Mouse (Mus musculus) thymus, postnatal 14 days (tissue): Measurements from ENCODE around the gene Chtf18.
"Not testable (repeated sequence)": the region's sequence is repeated elsewhere in the genome, so short reads cannot be mapped to it uniquely, and the experiment has no call there.

Source experiments
- DNase-seq: peaks from one replicate; pipeline ENCODE4 v3.0.0; 2021

The Chtf18 gene

GRCm38 (mm10) chr17:25727265-25728008 is at the start of gene Chtf18, which contains the start of gene Rpusd1:
TSS of gene Chtf18 (minus strand) at chr17:25727419.
TSS of gene Rpusd1 (plus strand) at chr17:25727670.
- peak; percentile 98 for DNase-seq

GRCm38 (mm10) chr17:25775318-25776062 is 48.3 kb upstream of the Chtf18 start:
- no peak for DNase-seq

- peak; percentile 97 for DNase-seq
Measured at GRCm38 (mm10) chr17:25773549-25774120, 46.4 kb upstream of the Chtf18 start, which contains the start of gene Narfl. TSS of gene Narfl (plus strand) at chr17:25773776.

- DNase-seq = no peak
Measured at GRCm38 (mm10) chr17:25769331-25769730, 42.1 kb upstream of the Chtf18 start.

GRCm38 (mm10) chr17:25765886-25766285 is 38.7 kb upstream of the Chtf18 start:
- DNase-seq = no peak

GRCm38 (mm10) chr17:25762591-25762990 is 35.4 kb upstream of the Chtf18 start:
- DNase-seq = no peak

DNA sequence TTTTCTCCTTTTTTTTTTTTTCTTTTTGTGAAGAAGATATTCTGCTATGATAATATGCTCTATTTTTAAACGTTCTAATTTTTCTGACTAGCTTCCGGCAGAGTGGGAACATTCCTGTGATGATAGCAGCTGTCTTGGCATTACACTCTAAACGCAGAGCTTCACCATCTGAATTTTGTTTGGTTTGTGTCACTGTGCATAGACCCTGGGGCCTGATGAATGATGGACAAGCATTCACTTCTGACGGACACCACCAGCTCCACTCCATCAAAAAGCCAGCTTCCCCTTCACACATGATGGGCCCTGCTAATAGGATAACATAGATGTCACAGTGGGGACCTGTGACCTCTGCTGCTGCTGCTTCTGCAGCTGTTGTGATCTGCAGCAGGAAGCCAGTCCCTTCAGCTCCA is 34.3 kb upstream of the Chtf18 start:
- DNase-seq = no peak

DNA sequence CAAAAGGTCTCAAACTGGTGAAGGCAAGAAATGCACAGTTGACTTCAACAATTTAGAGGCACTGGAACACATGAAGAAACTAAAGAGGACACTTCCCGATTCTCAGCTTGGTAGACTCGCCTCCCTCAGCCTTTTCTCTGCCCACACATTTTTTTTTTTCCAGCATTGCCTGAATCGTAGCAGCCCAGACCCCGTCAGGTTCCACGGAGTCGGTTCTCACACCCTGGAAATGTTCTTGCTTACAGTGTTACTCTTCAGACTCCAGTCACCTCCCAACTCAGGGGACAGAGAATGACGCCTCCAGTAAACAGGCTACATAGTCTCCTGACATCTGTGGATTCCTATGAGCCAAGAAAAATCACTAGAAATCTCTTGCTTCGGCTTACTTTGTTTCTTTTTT is 32.9 kb upstream of the Chtf18 start:
- DNase-seq = no peak

DNA sequence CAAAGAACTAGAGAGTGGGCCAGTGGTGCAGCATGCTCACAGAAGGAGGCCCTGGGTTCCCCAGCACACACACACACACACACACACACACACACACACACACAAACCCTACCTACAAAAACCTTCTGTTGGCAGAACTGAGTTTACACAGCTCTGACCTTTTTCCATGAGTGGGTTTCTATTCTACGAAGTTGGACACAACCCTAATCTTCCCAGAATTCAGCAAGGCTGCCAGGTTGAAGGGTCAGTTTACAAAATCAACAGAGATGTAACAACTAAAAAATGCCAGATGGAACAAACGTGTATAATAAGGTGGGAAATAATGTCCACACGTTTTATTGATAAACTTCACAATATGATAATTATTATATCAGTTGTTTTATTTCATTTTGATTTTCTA is 30.5 kb upstream of the Chtf18 start:
- DNase-seq = no peak

GRCm38 (mm10) chr17:25756378-25757242 is 29.4 kb upstream of the Chtf18 start:
- DNase-seq = no peak

DNA sequence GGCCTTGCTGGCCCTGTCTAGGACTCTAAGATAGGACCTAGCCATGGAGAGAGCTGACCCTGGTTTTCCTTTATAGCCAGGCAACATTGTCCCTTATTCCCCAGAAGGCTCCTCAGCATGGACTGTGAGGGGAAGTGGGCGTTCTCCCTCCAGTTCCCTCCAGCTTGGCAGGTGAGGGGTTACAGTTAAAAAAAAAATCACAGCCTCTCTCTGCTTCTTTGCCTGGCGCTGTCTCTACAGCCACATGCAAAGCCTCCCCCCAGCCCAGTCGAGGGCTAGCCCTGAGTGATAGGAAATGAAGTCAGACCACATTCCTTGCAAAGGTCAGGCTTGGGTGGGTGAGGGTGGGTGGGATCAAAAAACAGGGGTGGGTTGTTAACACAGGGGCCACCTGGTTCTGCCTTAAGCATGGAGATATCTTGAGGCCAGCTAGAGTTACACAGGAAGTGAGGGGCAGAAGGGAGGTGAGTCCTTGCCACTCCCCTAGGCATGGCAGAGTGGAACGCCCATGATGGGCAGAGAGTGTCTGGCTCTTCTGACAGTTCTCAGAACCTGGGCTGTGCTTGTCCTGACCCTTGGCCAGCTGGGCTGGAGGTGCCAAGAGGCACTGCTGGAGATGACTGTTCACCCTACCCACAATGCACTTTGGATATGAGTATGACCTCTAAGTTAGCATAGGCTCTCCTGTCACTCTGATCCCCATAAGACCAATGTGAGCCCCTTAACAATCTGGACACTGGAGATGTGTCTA is 28.6 kb upstream of the Chtf18 start:
- no peak for DNase-seq

- DNase-seq = no peak
Measured at GRCm38 (mm10) chr17:25755086-25755485, 27.9 kb upstream of the Chtf18 start.

DNA sequence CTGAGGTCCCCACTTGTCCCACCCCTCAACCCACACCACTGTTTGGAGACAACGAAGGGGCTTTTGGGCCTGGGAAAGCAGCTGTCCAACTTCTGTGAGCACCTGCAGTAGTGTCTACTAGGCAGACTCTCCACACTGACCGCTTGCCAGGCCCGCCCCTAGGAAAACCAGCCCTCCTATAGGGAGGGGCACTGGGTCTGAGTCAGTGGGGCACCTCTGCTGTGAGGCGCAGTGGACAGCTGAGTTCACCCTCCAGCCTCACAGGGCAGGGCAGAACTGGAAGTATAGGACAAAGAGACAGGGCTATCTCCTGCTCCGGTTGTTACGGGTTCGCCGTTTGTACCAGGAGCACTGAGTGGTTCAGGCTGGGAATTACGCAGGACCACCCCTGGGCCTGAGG is 27.0 kb upstream of the Chtf18 start, which contains the start of gene Msln:
Gene Msln, minus strand, starts transcription at position 138 of the 400 bp plus-strand sequence.
- no peak for DNase-seq

GRCm38 (mm10) chr17:25751446-25751845 is 24.2 kb upstream of the Chtf18 start:
- DNase-seq = no peak

GRCm38 (mm10) chr17:25749314-25749713 is 22.1 kb upstream of the Chtf18 start:
- DNase-seq = no peak

GRCm38 (mm10) chr17:25748238-25748637 is 21.0 kb upstream of the Chtf18 start:
- DNase-seq = no peak

DNA sequence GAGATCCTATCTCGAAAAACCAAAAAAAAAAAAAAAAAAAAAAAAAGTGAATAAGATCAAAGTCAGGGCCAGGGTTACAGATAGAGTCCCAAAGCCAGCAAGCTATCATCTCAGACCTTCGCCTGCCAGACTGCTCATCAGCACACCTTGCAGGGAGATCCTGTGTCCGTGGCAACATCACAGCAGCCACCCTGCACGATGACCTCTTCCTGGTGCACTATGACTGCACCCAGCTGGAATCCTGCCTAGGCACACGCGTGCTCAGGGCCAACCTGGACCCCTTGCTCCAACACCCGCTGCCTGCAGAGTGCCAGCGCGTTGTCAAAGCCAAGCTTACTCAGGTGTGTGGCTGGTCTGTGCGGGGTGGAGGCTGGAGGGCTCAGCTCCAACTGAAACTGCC is 17.1 kb upstream of the Chtf18 start:
- no peak for DNase-seq

DNA sequence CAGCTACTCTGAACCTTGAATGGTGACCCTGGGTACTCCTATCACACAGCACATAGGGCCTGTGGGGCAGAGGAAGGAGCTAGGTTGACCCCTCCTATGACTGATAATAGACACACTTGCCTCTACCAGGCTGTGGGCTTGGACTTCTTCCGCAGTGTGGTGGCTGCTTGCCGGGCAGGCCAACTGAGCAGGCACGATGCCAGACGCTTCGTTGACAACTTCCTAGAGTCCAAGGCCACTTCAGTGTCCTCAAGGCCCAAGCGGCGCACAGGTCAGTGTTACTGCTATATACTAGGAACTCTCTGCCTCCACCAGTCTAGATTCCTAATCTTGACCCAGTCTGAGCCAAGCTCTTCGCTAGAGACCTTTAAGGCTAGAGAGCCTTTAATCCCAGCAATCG is 16.6 kb upstream of the Chtf18 start:
- DNase-seq = no peak

DNA sequence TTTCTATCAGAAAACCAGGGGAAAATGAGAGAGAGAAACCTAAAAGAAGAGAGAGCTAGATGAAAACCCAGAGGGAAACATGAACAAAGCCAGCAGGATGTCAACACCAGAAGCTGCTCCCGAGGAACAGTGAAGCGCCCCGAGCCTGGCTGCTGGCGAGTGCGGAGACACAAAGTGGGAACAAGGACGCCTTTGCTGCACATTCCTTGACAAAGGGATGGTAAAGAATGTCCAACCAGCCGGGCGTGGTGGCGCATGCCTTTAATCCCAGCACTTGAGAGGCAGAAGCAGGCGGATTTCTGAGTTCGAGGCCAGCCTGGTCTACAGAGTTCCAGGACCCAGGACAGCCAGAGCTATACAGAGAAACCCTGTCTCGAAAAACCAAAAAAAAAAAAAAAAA is 14.3 kb upstream of the Chtf18 start:
- DNase-seq = not testable (repeated sequence)

GRCm38 (mm10) chr17:25738861-25739260 is 11.6 kb upstream of the Chtf18 start:
- DNase-seq = no peak

GRCm38 (mm10) chr17:25735745-25736144 is 8.5 kb upstream of the Chtf18 start, which contains the start of gene Mslnl:
TSS of gene Mslnl (plus strand) at chr17:25736042.
- DNase-seq = no peak

DNA sequence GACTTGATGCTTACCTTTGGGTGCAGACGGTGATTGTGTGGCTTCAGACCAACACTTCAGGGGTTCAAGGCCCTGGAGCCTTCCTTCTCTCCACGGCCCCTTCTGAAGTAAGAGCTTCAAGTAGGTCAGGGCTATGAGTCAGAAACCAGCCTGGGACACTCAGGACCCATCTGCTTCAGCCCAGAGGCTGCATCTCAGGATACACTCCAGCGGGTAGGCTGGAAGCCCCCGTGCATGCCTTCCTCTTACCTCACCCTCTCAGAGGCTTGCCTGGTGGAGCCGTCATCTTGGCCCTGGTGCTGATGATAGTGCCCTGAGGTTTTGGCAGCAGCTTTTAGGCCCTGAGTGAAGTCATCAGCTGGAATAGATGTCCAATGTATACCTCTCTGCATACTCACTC is 8.0 kb upstream of the Chtf18 start:
- DNase-seq = no peak
